Comparison of ENCODE assay signal across 8 mouse cellular contexts in the genomic region with DNA sequence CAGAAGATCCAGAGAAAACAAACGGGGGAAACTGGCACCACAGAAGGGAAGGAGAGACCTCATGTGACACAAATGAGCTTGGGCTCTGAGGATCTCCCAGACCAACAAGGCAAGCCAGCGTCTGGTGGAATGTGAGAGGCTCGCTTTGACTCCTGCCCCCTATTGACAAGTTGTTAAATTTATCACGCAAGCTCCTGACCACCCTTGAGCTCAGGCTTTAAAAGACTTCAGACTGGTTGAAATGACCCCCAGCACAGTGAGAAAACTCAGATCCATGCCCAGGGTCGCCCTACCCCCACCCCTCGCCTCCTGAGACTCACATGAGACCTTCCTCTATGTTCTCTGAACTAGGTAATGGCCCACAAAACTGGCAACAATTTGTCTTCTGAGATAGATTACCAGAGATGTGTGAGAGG. TPM values are rescaled to one million over a fixed set of nuclear protein-coding genes. Genes with fewer than 3 reads are reported as not detected.
DNase-seq lines count a peak whose midpoint lies in the region; ATAC-seq and TF ChIP-seq lines count a peak whose summit lies in the region.

B230217C12Rik (plus strand) TSS at position 242 of the 416 bp plus-strand sequence.

- no peak for TF ChIP-seq CTCF in C2C12 (IDR thresholded peaks at IDR 0.05; ENCODE audit: control insufficient read depth, insufficient read depth, insufficient read length)

- H3K79me2 ChIP-seq in C2C12 (ENCODE audit: control insufficient read depth, insufficient read depth) = no peaks in the 10 kb centered on the region

- H3K27me3 ChIP-seq in erythroblast, embryonic 14.5 days (ENCODE audit: control insufficient read depth) = no peaks in the 10 kb centered on the region
- H3K27me3 ChIP-seq in C2C12 (ENCODE audit: control insufficient read depth, insufficient read depth, insufficient read length) = no peaks in the 10 kb centered on the region
- H3K27me3 ChIP-seq in hindbrain, embryonic 10.5 days (ENCODE audit: insufficient read depth, poor library complexity, severe bottlenecking) = no peaks in the 10 kb centered on the region
- no peaks in the 10 kb centered on the region for H3K27me3 ChIP-seq in liver, embryonic 12.5 days (replicated peaks)
- H3K27me3 ChIP-seq in neural tube, embryonic 13.5 days = no peaks in the 10 kb centered on the region

- peak within 1 kb of the TSS; percentile 56 for H3ac ChIP-seq in C2C12 (ENCODE audit: control insufficient read depth, insufficient read length, low read depth)

- no peaks in the 10 kb centered on the region for H3K79me3 ChIP-seq in C2C12 (ENCODE audit: low read depth)

- no peak for ATAC-seq in erythroblast, adult 5-6 weeks (replicated peaks; ENCODE audit: low FRiP score, poor library complexity, severe bottlenecking)
- 0 out of 2 replicates have a peak, but pooled peaks have one; percentile 14 for ATAC-seq in liver, embryonic 12.5 days
- peak; percentile 61 for ATAC-seq in neural tube, embryonic 13.5 days (ENCODE audit: low read depth)

- H3K27ac ChIP-seq in hindbrain, embryonic 10.5 days = peak within 1 kb of the TSS; percentile 94
- peak within 1 kb of the TSS; percentile 61 for H3K27ac ChIP-seq in liver, embryonic 12.5 days
- peak within 1 kb of the TSS; percentile 97 for H3K27ac ChIP-seq in neural tube, embryonic 13.5 days (replicated peaks)

- H3K4me3 ChIP-seq in erythroblast, embryonic 14.5 days (replicated peaks) = peak within 1 kb of the TSS; percentile 59
- peak within 1 kb of the TSS; percentile 33 for H3K4me3 ChIP-seq in C2C12 (ENCODE audit: insufficient read depth, poor library complexity, severe bottlenecking)
- H3K4me3 ChIP-seq in hindbrain, embryonic 10.5 days = peak within 1 kb of the TSS; percentile 67
- peak within 1 kb of the TSS; percentile 54 for H3K4me3 ChIP-seq in liver, embryonic 12.5 days
- peak within 1 kb of the TSS; percentile 61 for H3K4me3 ChIP-seq in neural tube, embryonic 13.5 days

- H3K4me2 ChIP-seq in liver, embryonic 12.5 days = peak within 1 kb of the TSS; percentile 74
- peak within 1 kb of the TSS; percentile 65 for H3K4me2 ChIP-seq in neural tube, embryonic 13.5 days

- peaks cover 8% of the 10 kb centered on the region; the same call in 1 of the 2 replicates for H3K36me3 ChIP-seq in erythroblast, embryonic 14.5 days (ENCODE audit: control insufficient read depth)
- peaks cover 36% of the 10 kb centered on the region for H3K36me3 ChIP-seq in C2C12 (ENCODE audit: control insufficient read depth, insufficient read depth)
- peaks cover 23% of the 10 kb centered on the region for H3K36me3 ChIP-seq in hindbrain, embryonic 10.5 days
- H3K36me3 ChIP-seq in liver, embryonic 12.5 days = peaks cover 23% of the 10 kb centered on the region
- H3K36me3 ChIP-seq in neural tube, embryonic 13.5 days = peaks cover 27% of the 10 kb centered on the region

- DNase-seq in cerebellum, postnatal 14 days = peak; percentile 60 to 70
- DNase-seq in hindbrain, embryonic 10.5 days (ENCODE audit: low spot score) = peak; percentile 62
- no peak for DNase-seq in ovary, postnatal 14 days (ENCODE audit: low spot score)

- H3K4me1 ChIP-seq in erythroblast, embryonic 14.5 days (ENCODE audit: control insufficient read depth) = peaks cover 24% of the 10 kb centered on the region
- H3K4me1 ChIP-seq in hindbrain, embryonic 10.5 days (replicated peaks) = peaks cover 33% of the 10 kb centered on the region
- peaks cover 59% of the 10 kb centered on the region for H3K4me1 ChIP-seq in liver, embryonic 12.5 days
- peaks cover 17% of the 10 kb centered on the region for H3K4me1 ChIP-seq in neural tube, embryonic 13.5 days (replicated peaks)

- no peaks in the 10 kb centered on the region for H3K9me3 ChIP-seq in erythroblast, embryonic 14.5 days (ENCODE audit: control insufficient read depth, low read length)
- H3K9me3 ChIP-seq in hindbrain, embryonic 10.5 days = no peaks in the 10 kb centered on the region
- no peaks in the 10 kb centered on the region for H3K9me3 ChIP-seq in liver, embryonic 12.5 days (replicated peaks)
- no peaks in the 10 kb centered on the region for H3K9me3 ChIP-seq in neural tube, embryonic 13.5 days

- H3K9ac ChIP-seq in liver, embryonic 12.5 days = peak within 1 kb of the TSS; percentile 52
- H3K9ac ChIP-seq in neural tube, embryonic 13.5 days = peak within 1 kb of the TSS; percentile 89

- 2% methylated on average over 6 of the region's 6 CpGs for WGBS in hindbrain, embryonic 10.5 days
- WGBS in liver, embryonic 12.5 days (ENCODE audit: insufficient replicate concordance) = 6% methylated on average over 6 of the region's 6 CpGs
- WGBS in neural tube, embryonic 13.5 days = under 1% methylated on average over 6 of the region's 6 CpGs

TF ChIP-seq in C2C12, 6 proteins besides CTCF, POLR2A, EP300 and RAD21:
- no peak for TF ChIP-seq MYOG (IDR thresholded peaks at IDR 0.05; ENCODE audit: control insufficient read depth, extremely low read depth, insufficient read length)
- TF ChIP-seq CEBPB (IDR thresholded peaks at IDR 0.05; ENCODE audit: low read depth) = no peak
- no peak for TF ChIP-seq USF1 (IDR thresholded peaks at IDR 0.05; ENCODE audit: low read depth)
- no peak for TF ChIP-seq MYOD1 (IDR thresholded peaks at IDR 0.05; ENCODE audit: control insufficient read depth, insufficient read length, low read depth)
- TF ChIP-seq FOSL1 (IDR thresholded peaks at IDR 0.05; ENCODE audit: insufficient read depth, low read length, poor library complexity, severe bottlenecking) = no peak
- no peak for TF ChIP-seq MAX (IDR thresholded peaks at IDR 0.05)

RNA-seq across cellular contexts. Expression of gene B230217C12Rik, which starts in this region (rescaled TPM):
- polyA plus RNA-seq in erythroblast, embryonic 14.5 days (2012) = not detected in 2 replicates
- 2.1 TPM in 1 of 2 replicates, not detected in the other for total RNA-seq in erythroblast, adult 5-6 weeks (2015; ENCODE audit: low replicate concordance)
- total RNA-seq in erythroblast, adult 5-6 weeks (2017; ENCODE audit: low replicate concordance) = not detected in 2 replicates
- 4.9 TPM for polyA plus RNA-seq in C2C12 (2012; fragmentation: generic; extraction: Trizol)
- 10.0 and 12.3 TPM in 2 replicates for polyA plus RNA-seq in hindbrain, embryonic 10.5 days (2016; fragmentation: Nextera tagmentation; extraction: Ambion mirVana)
- polyA plus RNA-seq in liver, embryonic 12.5 days (2016; fragmentation: Nextera tagmentation; extraction: Ambion mirVana) = 1.1 and 1.3 TPM in 2 replicates
- polyA plus RNA-seq in neural tube, embryonic 13.5 days (2015; fragmentation: Nextera tagmentation; extraction: Ambion mirVana) = 31.0 and 32.3 TPM in 2 replicates
